Mouse (Mus musculus): Measurements from ENCODE around the gene Cacna2d4. TPM values are rescaled to one million over a fixed set of nuclear protein-coding genes. Genes with fewer than 3 reads are reported as not detected.

Gene Cacna2d4
- total RNA-seq, 4 experiments from 2014 or later = 0.24 to 0.62 (median 0.24) TPM; not detected in 1

DNA sequence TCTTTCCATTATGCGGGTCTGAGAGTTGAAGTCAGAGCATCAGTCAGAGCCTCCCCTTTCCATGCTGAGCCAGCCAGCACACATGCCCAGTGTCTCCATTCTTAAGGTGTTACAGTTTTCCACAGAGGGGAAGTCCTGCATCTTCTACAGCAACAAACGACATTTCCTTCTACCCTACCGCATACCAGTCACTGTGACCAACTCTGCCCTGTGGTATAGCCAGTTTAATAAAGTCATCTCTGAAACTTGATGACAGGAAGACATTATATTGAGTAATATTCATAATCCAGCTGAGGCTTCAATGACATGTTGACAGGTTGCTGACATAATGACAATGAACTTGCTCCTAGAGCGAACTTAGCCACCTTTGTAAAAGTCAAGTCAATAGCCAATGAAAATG, 154.4 kb downstream of the Cacna2d4 start:
- DNase-seq = no peak

DNA sequence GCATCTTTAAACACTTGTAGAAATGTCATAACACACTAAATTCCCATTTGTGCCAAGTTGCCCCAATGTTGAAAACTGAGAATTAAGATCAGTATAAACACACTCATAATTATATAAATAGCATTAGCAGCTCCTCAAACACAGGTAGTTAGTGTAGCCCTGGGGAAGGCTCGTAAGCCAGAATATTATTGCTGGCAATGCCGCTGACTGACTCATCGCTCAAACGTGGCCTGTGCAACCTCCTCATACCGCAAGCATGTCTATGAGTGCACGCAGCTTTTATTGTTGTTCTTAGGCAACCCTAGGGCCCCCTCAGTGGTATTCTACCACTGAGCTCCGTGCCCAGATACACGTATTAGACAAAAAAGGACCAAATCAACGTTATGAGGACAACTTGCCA, 156.5 kb downstream of the Cacna2d4 start:
- no peak for DNase-seq

DNA sequence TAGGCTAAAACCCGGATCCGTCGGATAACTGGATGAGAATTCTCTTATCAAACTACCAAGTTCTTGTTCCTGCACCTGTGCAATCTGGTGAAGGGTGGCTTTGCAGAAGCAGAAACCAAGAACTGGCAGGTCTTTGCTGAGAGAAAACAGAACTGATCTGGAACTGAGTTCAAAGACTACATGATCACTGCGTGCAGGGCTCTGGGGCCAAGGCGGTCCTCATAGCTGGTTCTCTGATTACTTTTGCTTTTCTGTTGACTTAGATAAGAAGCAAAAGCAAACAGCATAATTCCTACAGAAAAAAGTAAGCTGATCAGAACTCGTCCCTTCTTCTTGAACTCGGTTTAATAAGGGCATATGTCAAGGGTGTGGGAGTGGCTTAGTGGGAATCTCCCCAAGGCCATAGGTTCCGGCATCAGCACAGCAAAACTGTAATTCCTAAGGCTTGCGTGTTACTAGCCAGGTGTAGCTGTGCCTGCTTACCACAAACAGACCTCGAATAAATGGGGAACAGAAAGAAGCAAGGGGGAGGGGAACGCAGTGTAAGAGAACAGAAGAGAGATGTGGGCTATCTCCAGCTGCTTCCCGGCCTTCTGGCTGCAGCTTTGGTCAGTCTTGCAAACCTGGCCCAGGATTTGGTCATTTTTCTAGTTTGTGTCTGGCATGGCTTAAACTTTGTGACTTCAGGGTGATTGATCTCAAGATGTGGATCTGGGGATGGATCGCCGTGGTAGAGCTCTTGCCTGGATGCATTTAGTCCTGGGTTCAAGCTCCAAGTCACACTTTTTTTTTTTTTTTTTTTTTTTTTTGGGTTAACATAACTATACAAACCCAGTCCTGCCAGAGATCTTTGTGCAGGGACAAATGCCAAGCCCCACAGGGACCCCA, 159.3 kb downstream of the Cacna2d4 start:
- no peak for DNase-seq

DNA sequence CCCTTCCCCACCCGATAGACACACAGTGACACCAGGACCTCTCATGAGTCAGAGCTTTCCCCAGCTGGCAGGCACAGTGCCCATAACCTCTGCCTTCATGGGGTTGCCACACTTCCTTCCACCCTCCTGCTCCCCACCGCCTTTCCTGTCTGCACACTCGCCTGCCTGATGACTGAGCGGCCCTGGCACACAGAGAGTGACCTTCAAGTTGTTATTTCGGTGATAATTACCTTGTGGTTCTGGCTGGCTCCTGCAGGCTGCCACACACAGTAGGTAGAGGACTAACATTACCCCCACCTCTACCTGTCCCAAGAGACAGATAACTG, 159.9 kb downstream of the Cacna2d4 start:
- DNase-seq = peak; percentile 92

DNA sequence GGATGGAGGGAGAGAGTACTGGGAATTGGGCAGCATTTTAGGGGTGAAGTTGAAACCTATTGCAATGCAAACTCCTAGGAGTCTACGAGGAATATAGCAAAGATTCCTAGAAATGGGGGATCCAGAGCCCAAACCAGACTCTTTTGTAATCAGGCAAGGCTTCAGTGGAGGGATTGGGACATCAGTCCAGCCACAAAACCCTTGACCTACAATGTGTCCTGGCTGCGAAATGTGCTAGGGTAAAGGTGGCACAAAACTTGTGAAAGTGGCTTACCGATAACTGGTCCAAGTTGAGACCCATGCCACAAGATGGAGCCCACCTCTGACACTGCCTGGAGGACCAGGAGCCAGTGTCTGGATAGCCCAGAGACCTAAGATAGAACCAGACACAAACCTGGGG, 163.0 kb downstream of the Cacna2d4 start:
- no peak for DNase-seq

DNA sequence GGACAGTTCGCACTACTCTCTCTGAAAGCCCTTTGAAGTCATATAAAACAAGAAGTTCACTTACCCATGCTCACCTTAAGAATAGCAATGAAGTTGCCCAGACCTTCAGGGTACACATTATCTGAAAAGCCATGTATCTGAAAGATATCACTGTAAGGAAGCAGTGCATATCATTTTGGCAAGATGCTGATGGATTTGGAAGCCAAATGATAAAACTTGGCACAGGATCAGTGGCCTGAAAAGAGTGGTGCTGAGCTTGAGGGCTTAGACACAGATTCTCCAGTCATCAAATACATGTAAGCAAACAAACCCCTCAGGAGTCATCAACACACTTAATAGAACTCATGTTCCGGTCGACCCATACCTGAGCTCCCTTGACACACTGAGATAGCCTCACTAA, 164.3 kb downstream of the Cacna2d4 start:
- no peak for DNase-seq

DNA sequence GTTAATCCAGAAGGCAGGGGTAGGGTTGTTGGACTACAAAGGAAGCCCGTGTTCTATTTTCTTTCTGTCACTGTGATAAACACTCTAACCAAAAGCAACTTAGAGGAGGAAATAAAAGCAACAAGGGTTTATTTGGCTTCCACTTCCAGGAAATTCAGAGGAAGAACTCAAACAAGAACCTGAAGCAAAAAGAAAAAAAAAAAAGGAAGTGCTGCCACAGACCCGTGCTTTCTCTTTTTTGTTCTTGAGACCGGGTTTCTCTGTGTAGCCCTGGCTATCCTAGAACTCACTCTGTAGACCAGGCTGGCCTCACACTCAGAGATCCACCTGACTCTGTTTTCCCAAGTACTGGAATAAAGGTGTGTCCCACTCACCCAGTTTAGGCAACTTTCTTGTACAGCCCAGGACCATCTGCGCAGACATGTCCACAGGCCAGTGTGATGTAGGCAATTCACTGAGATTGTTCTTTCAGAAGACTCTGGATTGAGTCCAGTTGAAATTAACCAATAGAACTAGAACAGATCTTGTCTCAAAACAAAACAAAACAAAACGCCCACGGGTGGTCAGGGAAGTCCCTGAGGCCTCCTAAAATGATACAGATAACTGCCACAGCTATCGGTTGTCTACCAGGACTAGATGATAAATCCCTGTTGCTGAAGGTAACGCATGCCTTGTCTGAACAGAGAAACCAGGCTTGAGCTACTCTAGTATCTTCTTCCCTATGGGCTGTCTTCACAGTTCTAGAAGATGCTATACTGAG, 165.4 kb downstream of the Cacna2d4 start:
- no peak for DNase-seq

Other genes starting within 250 kb of the Cacna2d4 start
- gene Dcp1b, start 61.3 kb upstream of the Cacna2d4 start, total RNA-seq (2022) = 10 to 100 TPM; 12.6 to 26.1 (median 20.7) TPM
- 100 to 1,000 TPM in 3 of 4 experiments, 10 to 100 TPM in 1; 97.1 to 218 (median 127) TPM for gene Cacna1c, start 40.1 kb upstream of the Cacna2d4 start, total RNA-seq (2022)
- under 1 TPM in 3 of 4 experiments, not detected in 1; 0.17 to 0.34 (median 0.24) TPM for gene Lrtm2, start 94.2 kb downstream of the Cacna2d4 start, total RNA-seq (2022)
- 100 to 1,000 TPM in 3 of 4 experiments, 10 to 100 TPM in 1; 81.4 to 148 (median 128) TPM for gene Adipor2, start 181.2 kb downstream of the Cacna2d4 start, total RNA-seq (2022)
- 10 to 100 TPM; 35.2 to 38.8 (median 36.3) TPM for gene Fbxl14, start 243.1 kb downstream of the Cacna2d4 start, total RNA-seq (2022)